In genomic region chr15:85177576-85177975, GRCm38 (mm10) we compare ENCODE assay signal across 9 mouse cellular contexts. TPM values are rescaled to one million over a fixed set of nuclear protein-coding genes. Genes with fewer than 3 reads are reported as not detected.
DNase-seq lines count a peak whose midpoint lies in the region; ATAC-seq lines count a peak whose summit lies in the region.
"Had no signal": no experiment of that assay in that cellular context is flagged by ENCODE, and none has a peak within 500 bp of the region (broad histone marks: within the 10 kb centered on the region; RNA-seq: fewer than 3 reads in every experiment).

No protein-coding gene starts in this region.

- H3K4me3 ChIP-seq in forebrain, embryonic 14.5 days (ENCODE audit: low read depth, low read length), result no peak overlapping the region
- no peak overlapping the region for H3K4me3 ChIP-seq in forebrain, embryonic 15.5 days
- no peak overlapping the region for H3K4me3 ChIP-seq in midbrain, embryonic 14.5 days (replicated peaks; ENCODE audit: low read depth, low read length)
- H3K4me3 ChIP-seq in midbrain, embryonic 13.5 days (replicated peaks), result no peak overlapping the region
- H3K4me3 ChIP-seq in heart, embryonic 16.5 days (ENCODE audit: low read length), result no peak overlapping the region
- H3K4me3 ChIP-seq: limb, embryonic 15.5 days had no signal

- H3K4me1 ChIP-seq in forebrain, embryonic 14.5 days (ENCODE audit: control insufficient read depth, insufficient read depth, low read length), result 0 out of 2 replicates have a peak, but pooled peaks cover 4% of the 10 kb centered on the region
- H3K4me1 ChIP-seq in forebrain, embryonic 15.5 days, result peaks cover 13% of the 10 kb centered on the region
- H3K4me1 ChIP-seq in midbrain, embryonic 14.5 days (ENCODE audit: control insufficient read depth, insufficient read depth, low read length), result no peaks in the 10 kb centered on the region
- H3K4me1 ChIP-seq in midbrain, embryonic 13.5 days (replicated peaks), result 0 out of 2 replicates have a peak, but pooled peaks cover 6% of the 10 kb centered on the region
- H3K4me1 ChIP-seq in heart, embryonic 16.5 days (ENCODE audit: control insufficient read depth, insufficient read depth, low read length), result peaks cover 38% of the 10 kb centered on the region

- WGBS in forebrain, embryonic 14.5 days, result 80% methylated on average over 8 of the region's 8 CpGs
- 73% methylated on average over 8 of the region's 8 CpGs for WGBS in forebrain, embryonic 15.5 days
- WGBS in midbrain, embryonic 14.5 days, result 75% methylated on average over 8 of the region's 8 CpGs
- 75% methylated on average over 8 of the region's 8 CpGs for WGBS in midbrain, embryonic 13.5 days
- WGBS in heart, embryonic 16.5 days, result 35% methylated on average over 8 of the region's 8 CpGs

- H3K4me2 ChIP-seq in forebrain, embryonic 14.5 days (ENCODE audit: low read length), result no peak overlapping the region
- H3K4me2 ChIP-seq in forebrain, embryonic 15.5 days (replicated peaks), result no peak overlapping the region
- H3K4me2 ChIP-seq in midbrain, embryonic 14.5 days (ENCODE audit: low read length), result no peak overlapping the region
- H3K4me2 ChIP-seq in midbrain, embryonic 13.5 days (replicated peaks), result no peak overlapping the region
- peak overlapping the region; percentile 49 for H3K4me2 ChIP-seq in heart, embryonic 16.5 days (ENCODE audit: low read depth, low read length)
- H3K4me2 ChIP-seq: limb, embryonic 15.5 days had no signal

- no peak for ATAC-seq in forebrain, embryonic 14.5 days
- ATAC-seq in forebrain, embryonic 15.5 days (replicated peaks), result no peak
- ATAC-seq in midbrain, embryonic 14.5 days (ENCODE audit: low FRiP score, low TSS enrichment), result no peak
- ATAC-seq in midbrain, embryonic 13.5 days, result no peak
- ATAC-seq in heart, embryonic 16.5 days (replicated peaks; ENCODE audit: extremely low read depth, insufficient read depth, low FRiP score), result no peak
- ATAC-seq in inflammation-experienced regulatory T-cells, adult 6 months, result no peak

- peak; percentile 74 for DNase-seq in forebrain, embryonic 14.5 days (ENCODE audit: low spot score)
- DNase-seq in midbrain, embryonic 14.5 days, result peak; percentile 89
- peak; percentile 95 for DNase-seq in WW6 (ENCODE audit: low read depth, low spot score)
- peak; percentile 94 for DNase-seq in splenic B cell, adult 2 months (ENCODE audit: low read depth, low spot score)

- no peak overlapping the region for H3K9ac ChIP-seq in forebrain, embryonic 14.5 days (ENCODE audit: low read length)
- H3K9ac ChIP-seq in forebrain, embryonic 15.5 days (replicated peaks), result no peak overlapping the region
- no peak overlapping the region for H3K9ac ChIP-seq in midbrain, embryonic 14.5 days (replicated peaks; ENCODE audit: low read length)
- H3K9ac ChIP-seq in midbrain, embryonic 13.5 days (replicated peaks), result no peak overlapping the region
- peak overlapping the region; percentile 35; the same call in 1 of the 2 replicates for H3K9ac ChIP-seq in heart, embryonic 16.5 days (ENCODE audit: low read length)
- H3K9ac ChIP-seq: limb, embryonic 15.5 days had no signal

- no peaks in the 10 kb centered on the region for H3K9me3 ChIP-seq in forebrain, embryonic 14.5 days (replicated peaks; ENCODE audit: control insufficient read depth, low read length)
- H3K9me3 ChIP-seq in forebrain, embryonic 15.5 days, result no peaks in the 10 kb centered on the region
- no peaks in the 10 kb centered on the region for H3K9me3 ChIP-seq in midbrain, embryonic 14.5 days (ENCODE audit: control insufficient read depth, low read length)
- no peaks in the 10 kb centered on the region for H3K9me3 ChIP-seq in midbrain, embryonic 13.5 days
- H3K9me3 ChIP-seq in heart, embryonic 16.5 days (replicated peaks; ENCODE audit: control insufficient read depth, low read length), result no peaks in the 10 kb centered on the region
- H3K9me3 ChIP-seq: limb, embryonic 15.5 days had no signal

- H3K27ac ChIP-seq in forebrain, embryonic 14.5 days (ENCODE audit: low read depth, low read length), result no peak overlapping the region
- no peak overlapping the region for H3K27ac ChIP-seq in forebrain, embryonic 15.5 days (replicated peaks)
- H3K27ac ChIP-seq in midbrain, embryonic 14.5 days (replicated peaks; ENCODE audit: low read depth, low read length), result no peak overlapping the region
- H3K27ac ChIP-seq in midbrain, embryonic 13.5 days, result no peak overlapping the region
- peak overlapping the region; percentile 75 for H3K27ac ChIP-seq in heart, embryonic 16.5 days (ENCODE audit: low read length)
- H3K27ac ChIP-seq: limb, embryonic 15.5 days had no signal

- H3K27me3 ChIP-seq in forebrain, embryonic 14.5 days (replicated peaks; ENCODE audit: control insufficient read depth, insufficient read depth, low read length), result no peaks in the 10 kb centered on the region
- H3K27me3 ChIP-seq in forebrain, embryonic 15.5 days, result no peaks in the 10 kb centered on the region
- H3K27me3 ChIP-seq in midbrain, embryonic 14.5 days (ENCODE audit: control insufficient read depth, insufficient read depth, low read length), result no peaks in the 10 kb centered on the region
- H3K27me3 ChIP-seq in midbrain, embryonic 13.5 days, result no peaks in the 10 kb centered on the region
- no peaks in the 10 kb centered on the region; the same call in 1 of the 2 replicates for H3K27me3 ChIP-seq in heart, embryonic 16.5 days (ENCODE audit: control insufficient read depth, insufficient read depth, low read length)
- no peaks in the 10 kb centered on the region for H3K27me3 ChIP-seq in splenic B cell, adult 2 months (ENCODE audit: control insufficient read depth, insufficient read depth, low read length, poor library complexity, severe bottlenecking)
- H3K27me3 ChIP-seq: limb, embryonic 15.5 days had no signal

- no peaks in the 10 kb centered on the region for H3K36me3 ChIP-seq in forebrain, embryonic 14.5 days (ENCODE audit: control insufficient read depth, insufficient read depth, low read length)
- no peaks in the 10 kb centered on the region for H3K36me3 ChIP-seq in forebrain, embryonic 15.5 days
- H3K36me3 ChIP-seq in midbrain, embryonic 14.5 days (ENCODE audit: control insufficient read depth, insufficient read depth, low read length), result no peaks in the 10 kb centered on the region
- H3K36me3 ChIP-seq in midbrain, embryonic 13.5 days, result no peaks in the 10 kb centered on the region
- H3K36me3 ChIP-seq in heart, embryonic 16.5 days (ENCODE audit: control insufficient read depth, insufficient read depth), result no peaks in the 10 kb centered on the region
- H3K36me3 ChIP-seq in splenic B cell, adult 2 months (ENCODE audit: control insufficient read depth, insufficient read depth, low read length, poor library complexity, severe bottlenecking), result no peaks in the 10 kb centered on the region
- H3K36me3 ChIP-seq: limb, embryonic 15.5 days had no signal

RNA-seq across cellular contexts. Expression of gene Fbln1, which starts 28.2 kb away (rescaled TPM):
- 48.9 and 52.1 TPM in 2 replicates for polyA plus RNA-seq in forebrain, embryonic 14.5 days (2014; fragmentation: Nextera tagmentation; extraction: Ambion mirVana)
- 47.0 and 47.4 TPM in 2 replicates for polyA plus RNA-seq in forebrain, embryonic 15.5 days (2015; fragmentation: Nextera tagmentation; extraction: Ambion mirVana)
- 16.7 and 37.0 TPM in 2 replicates for polyA plus RNA-seq in midbrain, embryonic 14.5 days (2014; fragmentation: Nextera tagmentation; extraction: Ambion mirVana)
- 51.3 and 53.9 TPM in 2 replicates for polyA plus RNA-seq in midbrain, embryonic 13.5 days (2015; fragmentation: Nextera tagmentation; extraction: Ambion mirVana)
- polyA plus RNA-seq in heart, embryonic 16.5 days (2015; fragmentation: Nextera tagmentation; extraction: Ambion mirVana), result 109 and 124 TPM in 2 replicates
- polyA plus RNA-seq in inflammation-experienced regulatory T-cells, adult 6 months (2017; shearing (Covaris generic)), result not detected

RNA-seq across cellular contexts. Expression of gene Ribc2, which starts 45.7 kb away (rescaled TPM):
- polyA plus RNA-seq in forebrain, embryonic 14.5 days (2014; fragmentation: Nextera tagmentation; extraction: Ambion mirVana), result 0.64 and 0.97 TPM in 2 replicates
- polyA plus RNA-seq in forebrain, embryonic 15.5 days (2015; fragmentation: Nextera tagmentation; extraction: Ambion mirVana), result 0.59 TPM in 2 replicates
- 0.63 and 1.3 TPM in 2 replicates for polyA plus RNA-seq in midbrain, embryonic 14.5 days (2014; fragmentation: Nextera tagmentation; extraction: Ambion mirVana)
- polyA plus RNA-seq in midbrain, embryonic 13.5 days (2015; fragmentation: Nextera tagmentation; extraction: Ambion mirVana), result 0.43 and 0.62 TPM in 2 replicates
- 0.20 and 0.29 TPM in 2 replicates for polyA plus RNA-seq in heart, embryonic 16.5 days (2015; fragmentation: Nextera tagmentation; extraction: Ambion mirVana)
- not detected for polyA plus RNA-seq in inflammation-experienced regulatory T-cells, adult 6 months (2017; shearing (Covaris generic))

RNA-seq across cellular contexts. Expression of gene Smc1b, which starts 45.8 kb away (rescaled TPM):
- 0.09 and 0.28 TPM in 2 replicates for polyA plus RNA-seq in forebrain, embryonic 14.5 days (2014; fragmentation: Nextera tagmentation; extraction: Ambion mirVana)
- polyA plus RNA-seq in forebrain, embryonic 15.5 days (2015; fragmentation: Nextera tagmentation; extraction: Ambion mirVana), result 0.13 and 0.15 TPM in 2 replicates
- polyA plus RNA-seq in midbrain, embryonic 14.5 days (2014; fragmentation: Nextera tagmentation; extraction: Ambion mirVana), result 0.12 and 0.55 TPM in 2 replicates
- 0.07 and 0.08 TPM in 2 replicates for polyA plus RNA-seq in midbrain, embryonic 13.5 days (2015; fragmentation: Nextera tagmentation; extraction: Ambion mirVana)
- polyA plus RNA-seq in heart, embryonic 16.5 days (2015; fragmentation: Nextera tagmentation; extraction: Ambion mirVana), result 0.07 and 0.08 TPM in 2 replicates
- under 1 TPM in 1 of 3 experiments, not detected in 2; 0.36 TPM for polyA plus RNA-seq in inflammation-experienced regulatory T-cells, adult 6 months (2017; shearing (Covaris generic))

Comparison
In these comparisons a context has a peak if more than half of its experiments do, and no peak if none do; other contexts are left out.
1. RNA of gene Fbln1, which starts 28.2 kb away (polyA plus RNA-seq): 109 to 124 TPM in heart, embryonic 16.5 days, 51.3 to 53.9 TPM in midbrain, embryonic 13.5 days, 48.9 to 52.1 TPM in forebrain, embryonic 14.5 days, 47.0 to 47.4 TPM in forebrain, embryonic 15.5 days and 16.7 to 37.0 TPM in midbrain, embryonic 14.5 days; not detected in inflammation-experienced regulatory T-cells, adult 6 months; every median in the first group is over 10 times any median in the second.
2. Peak in every context shown above with its lines, with median percentiles within 50 percentile points of each other: DNase-seq.